Mouse (Mus musculus) thymus, postnatal 4 days (tissue): ENCODE data around the gene Nup88.
"Not testable (repeated sequence)": the region's sequence is repeated elsewhere in the genome, so short reads cannot be mapped to it uniquely, and the experiment has no call there.

Experiments used
- DNase-seq: peaks from one replicate; pipeline ENCODE4 v3.0.0; 2021

Gene Nup88

DNA sequence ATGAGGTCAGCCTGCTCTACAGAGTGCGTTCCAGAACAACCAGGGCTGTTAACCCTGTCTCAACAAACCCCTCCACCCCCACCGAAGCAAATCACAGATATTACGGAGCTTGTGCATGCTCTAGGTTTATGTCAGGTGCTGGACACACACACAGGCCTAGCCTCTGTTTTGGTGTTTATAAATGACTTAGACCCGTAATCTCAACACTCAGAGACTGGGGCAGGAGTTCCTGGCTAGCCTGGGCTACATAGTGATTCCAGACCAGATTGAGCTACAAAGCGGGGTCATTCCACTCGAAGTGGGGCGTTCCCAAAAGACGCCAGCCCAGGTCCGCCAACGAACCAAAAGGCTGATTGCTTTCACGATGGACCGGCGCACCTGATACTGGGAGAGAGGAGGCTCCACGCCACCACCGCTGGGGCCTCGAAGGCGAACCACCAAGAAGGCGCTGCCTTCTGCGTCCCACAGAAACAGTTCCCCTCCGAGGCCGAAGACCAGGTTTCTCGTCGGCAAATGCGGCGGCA, 440 bp downstream of the Nup88 start:
- no peak for DNase-seq

DNA sequence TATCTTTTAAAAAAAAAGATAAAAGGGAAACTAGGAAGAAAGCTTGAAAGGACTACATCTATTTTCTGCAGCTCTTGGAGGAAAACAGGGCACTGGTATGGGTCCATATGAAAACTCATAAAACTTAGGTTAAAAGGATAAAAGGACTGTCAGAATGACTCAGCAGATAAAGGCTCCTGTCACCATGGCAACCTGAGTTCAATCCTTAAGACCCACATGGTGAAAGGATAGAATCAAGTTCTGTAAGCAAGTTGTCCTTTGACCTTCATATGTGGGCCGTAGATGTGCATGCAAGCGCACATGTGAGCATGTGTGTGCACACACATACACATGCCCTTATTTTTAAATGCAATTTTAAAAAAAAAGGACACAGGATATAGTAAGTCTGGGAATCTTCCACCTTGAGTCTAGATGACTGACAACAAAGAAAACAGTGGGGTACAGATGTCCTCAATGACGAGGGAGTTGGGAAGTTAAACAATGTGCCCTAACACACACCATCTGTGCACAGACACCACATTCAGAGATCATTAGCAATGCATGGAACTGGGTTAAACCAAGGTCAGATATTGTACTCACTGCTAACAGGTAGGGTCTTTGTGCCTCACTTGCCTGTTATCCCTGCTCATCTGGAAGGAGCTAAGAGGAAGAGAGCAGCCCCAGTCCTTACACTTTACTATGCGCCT, 5.4 kb downstream of the Nup88 start:
- no peak for DNase-seq

DNA sequence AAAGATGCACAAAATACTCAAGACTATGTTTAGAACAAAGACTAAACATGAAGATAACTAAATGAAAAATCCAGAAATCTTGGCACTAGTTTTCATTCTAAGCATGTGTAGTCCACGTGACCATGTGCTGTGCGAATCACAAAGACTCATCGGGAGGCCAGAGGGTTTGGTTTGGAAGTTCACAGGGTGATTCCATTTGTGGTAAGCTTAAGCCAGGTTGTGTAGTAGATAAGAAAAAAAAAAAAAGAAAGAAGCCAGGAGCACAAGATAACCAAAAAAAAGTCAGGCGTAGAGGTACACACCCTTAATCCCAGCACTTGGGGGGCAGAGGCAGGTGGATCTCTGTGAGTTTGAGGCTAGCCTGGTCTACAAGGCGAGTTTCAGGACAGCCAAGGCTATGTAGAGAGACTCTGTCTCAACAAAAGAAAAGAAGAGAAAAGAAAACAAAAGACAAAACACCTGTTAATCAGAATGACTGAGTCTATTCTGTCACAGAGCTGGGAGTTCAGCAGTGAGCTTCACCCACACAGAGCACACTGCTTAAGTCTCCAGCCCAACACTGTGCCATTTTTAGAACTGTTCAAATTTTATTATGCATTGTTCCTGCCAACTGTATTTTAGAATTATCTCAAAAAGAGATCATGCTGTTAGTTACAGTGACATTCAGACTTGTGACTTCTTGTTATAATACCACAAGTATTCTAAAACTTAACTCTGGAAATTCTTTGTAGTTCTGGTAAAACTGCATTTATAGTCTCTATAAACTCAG, 8.8 kb downstream of the Nup88 start:
- DNase-seq = no peak

DNA sequence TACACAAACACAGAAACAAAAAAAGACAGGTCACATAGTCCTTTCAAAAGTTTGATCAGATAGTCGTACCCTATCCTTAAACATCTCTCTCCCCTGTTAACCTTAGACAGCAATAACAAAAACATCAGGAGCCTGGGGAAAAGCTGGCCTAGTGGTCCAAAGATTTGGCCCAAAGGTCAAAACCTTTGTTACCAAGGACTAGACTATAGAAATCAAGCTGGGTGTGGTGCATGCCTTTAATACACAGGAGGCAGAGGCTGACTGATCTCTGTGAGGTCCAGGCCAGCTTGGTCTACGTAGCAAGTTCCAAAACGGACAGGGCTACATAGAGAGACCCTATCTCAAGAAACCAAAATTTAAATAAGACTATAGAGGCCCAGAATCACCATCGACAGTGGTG, 15.1 kb downstream of the Nup88 start:
- DNase-seq = no peak

DNA sequence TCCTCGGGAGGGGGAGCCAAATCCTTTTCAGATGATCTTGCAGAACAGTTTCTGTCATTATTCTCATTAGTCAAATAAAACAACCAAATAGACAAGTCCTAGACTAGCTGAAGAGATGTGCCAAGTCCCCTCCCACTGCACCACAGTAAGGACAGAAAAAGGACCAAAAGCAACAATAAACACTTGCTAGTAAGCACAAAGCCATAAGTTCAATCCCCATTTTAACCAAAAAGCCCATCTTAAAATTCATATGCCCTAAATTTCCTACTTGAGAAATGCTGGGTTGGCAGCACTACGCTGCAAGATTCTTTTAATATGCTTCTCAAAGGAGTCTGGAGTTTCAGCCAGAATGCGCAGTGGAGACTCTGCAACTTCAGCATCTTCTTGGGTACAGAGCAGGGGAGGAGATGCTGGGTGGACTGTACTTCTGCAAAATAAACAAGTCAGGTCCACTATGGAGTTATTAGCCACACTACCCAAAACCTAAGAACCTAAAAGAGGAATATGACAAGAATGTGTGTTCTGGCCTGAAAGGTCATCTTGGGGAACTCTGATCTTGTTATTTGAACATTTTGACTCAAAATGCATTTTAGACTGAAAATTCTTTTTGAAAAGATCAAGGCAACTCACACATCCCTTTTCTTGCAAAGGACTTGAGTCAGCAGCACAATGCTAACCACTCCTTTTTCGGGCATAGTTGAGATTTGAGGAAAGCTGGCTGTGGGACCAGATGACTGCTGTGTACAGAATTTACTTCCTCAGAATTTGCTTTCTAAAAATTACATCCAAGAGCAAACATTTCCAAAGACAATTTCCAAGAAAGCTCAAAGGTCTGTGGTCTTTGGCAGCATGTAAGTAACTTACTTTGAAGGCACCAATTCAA, 24.6 kb downstream of the Nup88 start:
- DNase-seq = no peak

DNA sequence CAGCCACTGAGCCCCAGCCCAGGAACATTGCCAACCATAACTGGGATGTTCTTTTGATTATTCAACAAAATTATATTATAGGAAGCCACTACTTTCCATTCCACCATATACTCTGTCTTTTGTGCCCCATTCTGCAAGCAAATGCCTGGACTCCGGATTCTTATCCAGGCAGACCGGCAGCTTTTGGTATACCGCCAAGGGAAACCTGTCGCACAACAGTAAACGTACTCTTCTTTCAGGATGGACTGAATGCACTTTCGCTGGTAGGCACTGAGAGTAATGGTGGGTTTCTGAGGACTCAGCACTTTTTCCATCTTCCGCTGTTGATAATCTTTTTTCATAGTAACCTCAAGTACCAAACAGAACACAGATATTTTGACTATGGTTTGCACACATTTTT, 26.1 kb downstream of the Nup88 start:
- DNase-seq = no peak

DNA sequence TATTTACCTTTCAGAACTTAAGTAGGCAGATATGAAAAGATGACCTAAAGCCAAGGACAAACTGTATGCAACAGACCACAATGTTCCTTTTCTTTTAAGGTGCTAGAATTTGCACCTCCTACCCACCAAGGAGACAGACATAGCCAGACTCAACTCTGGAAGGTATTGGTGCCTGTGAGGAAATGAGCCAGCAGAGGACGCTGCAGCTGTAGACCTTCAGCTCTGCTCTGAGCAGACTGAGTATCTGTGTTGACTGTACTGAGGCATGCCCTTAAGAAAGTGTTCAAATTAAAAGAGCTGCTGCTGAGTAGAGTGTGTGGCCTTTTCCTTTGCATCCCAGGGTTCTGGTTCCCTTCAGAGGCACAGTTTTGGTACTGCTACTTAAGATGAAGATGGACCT, 27.2 kb downstream of the Nup88 start:
- DNase-seq = no peak

DNA sequence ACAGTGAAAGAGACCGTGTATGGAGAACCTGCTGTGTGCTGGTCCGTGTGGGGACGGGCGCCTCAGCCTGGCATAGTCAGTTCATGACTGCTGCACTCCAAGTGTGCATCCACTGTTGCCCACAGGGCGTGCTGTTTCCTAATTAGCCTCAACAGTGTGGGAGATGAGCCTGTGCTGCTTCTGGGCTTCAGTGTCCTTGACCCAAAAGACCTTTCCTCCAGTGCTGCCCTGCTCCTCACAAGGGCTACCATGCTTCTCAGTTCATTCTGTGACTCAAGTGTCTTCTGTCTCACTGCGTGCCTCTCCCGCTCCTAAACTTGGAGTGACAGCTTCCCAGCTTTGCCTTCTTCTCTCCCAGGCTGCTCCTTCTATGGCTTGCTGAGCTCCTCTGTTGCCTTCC, 34.5 kb downstream of the Nup88 start:
- peak; percentile 8 for DNase-seq

DNA sequence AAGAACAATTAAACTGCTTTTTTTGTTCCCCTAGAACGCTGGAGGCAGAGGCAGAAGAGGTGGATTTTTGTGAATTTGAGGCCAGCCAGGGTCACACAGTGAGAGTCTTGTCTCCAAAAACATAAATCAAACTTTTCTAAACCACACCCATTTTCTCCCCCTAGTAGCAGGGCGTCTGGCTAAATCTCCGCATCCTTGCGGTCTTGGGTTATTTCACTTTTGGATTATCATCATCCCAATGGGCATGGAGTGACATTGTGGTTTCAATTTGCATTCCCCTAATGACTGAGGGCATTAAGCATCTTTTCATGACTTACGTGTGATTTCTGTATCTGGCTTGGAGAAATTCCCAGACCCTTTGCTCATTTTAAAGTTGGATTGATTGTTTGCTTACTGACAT, 38.3 kb downstream of the Nup88 start:
- DNase-seq = no peak

DNA sequence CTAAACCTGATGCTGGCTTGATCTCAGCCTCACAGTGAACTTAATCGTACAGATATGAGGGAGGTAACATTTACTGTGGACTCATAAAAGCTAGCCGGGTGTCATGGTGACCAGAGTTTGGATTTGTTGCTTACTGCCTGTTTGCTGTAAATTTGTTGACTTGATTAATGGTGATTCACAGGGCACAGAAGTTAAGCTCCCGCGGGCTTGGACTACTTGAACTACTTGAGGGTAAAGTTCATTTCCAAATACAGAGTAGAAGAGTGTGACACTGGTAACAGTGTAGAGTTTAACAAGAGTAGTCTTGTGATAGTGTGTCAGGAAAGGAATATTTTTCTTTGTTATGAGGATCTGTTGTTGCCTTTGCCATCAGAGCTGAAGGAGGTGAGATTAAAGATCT, 50.2 kb downstream of the Nup88 start:
- DNase-seq = no peak

DNA sequence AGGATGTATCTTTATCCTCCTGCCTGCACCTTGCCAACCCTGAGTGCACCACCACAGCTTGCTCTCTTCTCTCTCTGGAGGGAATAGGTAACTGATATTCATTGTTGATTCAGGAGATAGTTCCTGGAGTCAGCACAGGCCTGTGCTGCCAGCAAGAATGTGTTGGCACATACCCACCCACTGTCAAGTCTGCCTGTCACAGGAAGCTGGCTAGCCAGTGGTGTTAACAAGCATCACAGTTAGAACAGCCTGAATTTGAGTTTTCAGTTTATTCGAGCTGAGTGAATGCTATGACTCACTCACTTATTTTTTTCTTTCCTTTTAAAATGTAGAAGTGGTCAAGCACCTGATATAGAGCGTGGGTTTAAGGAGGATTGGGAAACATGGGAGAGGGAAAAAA, 51.9 kb downstream of the Nup88 start:
- DNase-seq = no peak

DNA sequence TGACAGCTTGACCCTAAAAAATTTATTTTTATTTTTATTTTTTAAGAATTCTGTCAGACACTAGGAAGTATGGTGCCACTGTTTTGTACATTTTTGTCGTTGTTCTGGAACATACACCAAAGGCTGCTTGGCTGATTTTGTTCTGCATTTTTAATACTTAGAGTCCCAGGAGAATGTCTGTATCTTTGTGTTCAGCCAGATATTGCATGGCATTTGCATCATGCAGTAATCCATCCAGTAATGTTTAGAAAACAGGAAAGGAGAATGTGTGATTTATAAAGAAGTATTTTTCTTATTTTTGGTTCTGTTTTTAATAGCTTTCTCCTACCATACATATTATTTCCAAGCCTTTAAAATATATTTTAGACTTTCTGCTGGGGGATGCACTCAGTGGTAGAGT, 57.9 kb downstream of the Nup88 start:
- no peak for DNase-seq

DNA sequence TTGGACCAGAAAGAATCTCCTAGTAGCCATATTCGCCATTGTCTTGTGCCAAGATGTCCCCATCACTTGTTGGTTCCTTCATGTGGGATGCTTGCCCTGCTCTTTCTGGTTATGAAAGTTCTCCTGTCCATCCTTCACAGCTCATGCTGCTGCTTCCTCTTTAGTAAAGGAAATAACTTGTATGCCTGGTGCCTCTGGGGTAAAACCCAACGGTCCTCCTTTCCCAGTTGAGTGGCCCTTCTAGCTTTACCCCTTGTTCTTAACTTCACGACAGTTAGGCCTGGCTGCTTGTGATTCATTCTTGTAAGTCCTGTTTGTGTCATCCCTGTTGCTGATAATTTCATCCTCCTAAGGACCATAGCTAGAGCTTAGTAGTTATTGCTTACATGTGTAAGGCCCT, 58.5 kb downstream of the Nup88 start:
- DNase-seq = no peak

DNA sequence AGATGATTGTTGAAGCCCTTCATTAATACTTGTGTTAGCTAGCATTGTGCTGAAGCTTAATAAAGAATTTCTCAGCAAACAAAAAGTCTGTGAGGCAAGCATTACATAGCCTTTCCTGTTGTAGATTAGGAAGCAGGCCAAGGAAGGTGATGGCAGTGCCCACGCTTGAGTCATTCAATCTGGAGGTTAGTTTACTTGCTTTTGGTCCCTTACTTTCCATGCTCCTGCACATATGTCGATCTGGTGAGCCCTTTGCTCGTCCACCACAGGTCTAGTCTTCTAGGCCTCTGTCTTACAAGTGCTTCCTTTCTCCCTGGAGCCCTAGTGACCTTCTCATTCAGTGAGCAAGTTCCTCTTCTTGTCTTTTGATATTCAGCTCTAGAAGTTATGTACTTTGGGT, 63.1 kb downstream of the Nup88 start:
- no peak for DNase-seq

DNA sequence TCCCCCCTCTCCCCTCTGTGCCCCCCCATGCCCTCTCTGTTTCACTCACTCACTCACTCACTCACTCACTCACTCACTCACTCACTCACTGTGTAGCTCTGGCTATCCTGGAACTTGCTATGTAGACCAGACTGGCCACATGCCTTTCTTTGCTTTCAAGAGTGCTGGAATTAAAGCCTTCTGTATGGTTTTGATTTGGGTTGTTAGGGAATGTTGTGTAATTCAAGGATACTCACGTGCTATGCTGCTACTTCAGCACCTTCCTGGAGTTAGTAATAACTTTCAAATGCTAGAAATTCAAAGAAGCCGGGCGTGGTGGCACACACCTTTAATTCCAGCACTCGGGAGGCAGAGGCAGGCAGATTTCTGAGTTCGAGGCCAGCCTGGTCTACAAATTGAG, 71.6 kb downstream of the Nup88 start:
- DNase-seq = not testable (repeated sequence)

DNA sequence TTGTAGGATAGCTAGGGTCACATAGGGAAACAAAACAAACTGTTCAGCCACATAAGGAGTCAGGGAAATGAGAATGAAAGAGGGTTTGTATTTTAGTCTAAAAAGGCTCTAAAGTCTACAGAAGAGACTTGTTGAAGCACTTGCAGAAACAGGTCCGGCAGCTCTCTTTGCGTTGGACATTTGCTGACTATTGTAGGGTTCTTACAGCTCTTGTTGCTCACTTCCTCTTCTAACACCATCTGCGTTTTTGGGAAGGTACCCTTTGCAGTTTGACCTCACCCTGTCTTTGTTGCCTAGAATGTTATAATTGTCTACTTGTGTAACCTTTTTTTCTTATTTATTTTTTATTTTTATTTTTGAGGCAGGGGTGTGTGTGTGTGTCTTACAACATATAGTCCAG, 72.1 kb downstream of the Nup88 start:
- no peak for DNase-seq
